Mouse (Mus musculus) limb, embryonic 10.5 days (tissue): Measurements from ENCODE around the gene Scarb1. TPM values are rescaled to one million over a fixed set of nuclear protein-coding genes. Genes with fewer than 3 reads are reported as not detected.

Source experiments
- DNase-seq: peaks from one replicate; pipeline ENCODE4 v3.0.0-alpha.2; 2017; ENCODE audit warnings: low spot score
- H3K27ac ChIP-seq: fragments of 300-500 bp; sonication (generic); 2 replicates; pipeline ENCODE4 v1.5.1; 2016; ENCODE audit warnings: mild to moderate bottlenecking
- H3K27me3 ChIP-seq: fragments of 300-500 bp; sonication (generic); 2 replicates; pipeline ENCODE4 v1.6.1; 2016; ENCODE audit warnings: low read depth, mild to moderate bottlenecking; ENCODE audit not compliant: poor library complexity, severe bottlenecking
- H3K36me3 ChIP-seq: fragments of 300-500 bp; sonication (generic); 2 replicates; pipeline ENCODE4 v1.6.1; 2016; ENCODE audit warnings: mild to moderate bottlenecking, moderate library complexity
- H3K4me1 ChIP-seq: fragments of 300-500 bp; sonication (generic); 2 replicates; pipeline ENCODE4 v1.6.1; 2016
- H3K4me3 ChIP-seq: fragments of 300-500 bp; sonication (generic); 2 replicates; pipeline ENCODE4 v1.5.1; 2016; ENCODE audit warnings: mild to moderate bottlenecking, moderate library complexity
- H3K9me3 ChIP-seq: fragments of 300-500 bp; sonication (generic); replicated peaks from 2 replicates; pipeline ENCODE4 v1.6.1; 2016; ENCODE audit warnings: mild to moderate bottlenecking
- WGBS: fragments of 180-500 bp; shearing (Covaris S2); methylation state at CpG from one replicate; pipeline ENCODE4 v1.1.7; 2016; 5-methylcytosine and 5-hydroxymethylcytosine counted together
- polyA plus RNA-seq: library from polyadenylated mRNA; unstranded; fragments of >200 nt; fragmentation: Nextera tagmentation; extraction: Ambion mirVana; gene quantifications from 2 replicates; pipeline ENCODE4 v1.2.1, GENCODE M21; 2016

Scarb1 gene
- polyA plus RNA-seq, 1 experiment from 2014 or later, result 43.5 TPM

DNA sequence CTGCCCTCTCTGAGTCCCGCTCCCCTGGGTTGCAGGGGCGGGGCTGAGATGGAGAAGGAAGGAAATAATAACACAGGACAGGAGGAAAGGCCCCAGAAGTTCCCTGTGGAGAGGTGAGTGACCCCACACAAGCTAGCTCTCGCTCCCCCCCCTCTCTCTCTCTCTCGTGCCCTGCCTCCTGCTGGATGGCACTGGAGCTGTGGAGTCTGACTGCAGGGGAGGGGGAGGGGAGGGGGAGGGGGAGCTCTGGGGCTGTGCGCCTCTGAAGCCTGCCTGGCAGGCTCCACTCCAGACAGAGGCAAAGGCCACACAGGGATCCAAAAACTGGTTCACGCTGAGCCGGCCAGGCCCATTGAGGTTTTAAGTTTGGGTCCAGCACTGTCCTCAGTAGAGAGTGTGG, 99.3 kb downstream of the Scarb1 start:
- Histone ChIP-seq H3K9me3 (no peaks in the 10 kb centered on the region), H3K4me3 (no peak overlapping the region), H3K27ac (peak overlapping the region; percentile 61), H3K27me3 (peaks cover 15% of the 10 kb centered on the region; the same call in 1 of the 2 replicates), H3K4me1 (peaks cover 52% of the 10 kb centered on the region), H3K36me3 (no peaks in the 10 kb centered on the region)
- 24% methylated on average over 5 of the region's 7 CpGs for WGBS
- DNase-seq, result peak; percentile 51

DNA sequence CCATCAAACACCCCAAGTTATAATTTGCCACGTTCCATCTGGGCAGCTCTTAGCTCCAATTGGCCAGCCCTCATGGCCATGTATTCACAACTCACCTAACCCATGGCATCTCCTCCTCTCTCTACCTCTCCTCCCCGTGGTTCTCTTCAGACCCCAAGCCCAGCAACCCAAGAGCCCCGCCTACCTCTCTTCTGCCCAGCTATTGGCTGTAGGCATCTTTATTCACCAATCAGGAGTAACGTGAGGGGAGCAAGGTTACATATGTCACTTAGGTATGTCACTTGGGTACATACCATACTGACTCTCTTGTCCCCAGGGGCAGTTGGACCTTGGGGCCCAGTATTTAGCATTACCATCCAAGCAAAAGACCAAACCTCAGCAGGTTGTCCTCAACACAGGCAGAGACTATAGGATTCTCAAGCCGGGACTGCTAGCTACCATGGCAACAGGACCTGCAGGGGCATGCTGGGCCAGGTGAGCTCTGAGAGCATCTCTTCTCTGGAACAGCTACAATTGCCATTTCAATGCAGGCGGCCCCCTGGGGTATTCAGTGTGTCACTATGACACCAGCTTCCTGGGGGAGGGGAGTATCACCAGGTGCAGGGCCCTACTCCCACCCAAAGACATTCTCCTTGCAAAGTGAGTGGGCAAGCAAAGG, 100.6 kb downstream of the Scarb1 start:
- Histone ChIP-seq H3K27me3 (0 out of 2 replicates have a peak, but pooled peaks cover 10% of the 10 kb centered on the region), H3K9me3 (no peaks in the 10 kb centered on the region), H3K27ac (no peak overlapping the region), H3K4me1 (peaks cover 42% of the 10 kb centered on the region), H3K4me3 (no peak overlapping the region), H3K36me3 (no peaks in the 10 kb centered on the region)
- WGBS, result 11% methylated on average over 6 of the region's 6 CpGs
- DNase-seq, result no peak

GRCm38 (mm10) chr5:125235874-125236273, 105.0 kb downstream of the Scarb1 start:
- Histone ChIP-seq H3K27me3 (no peaks in the 10 kb centered on the region), H3K9me3 (no peaks in the 10 kb centered on the region), H3K36me3 (no peaks in the 10 kb centered on the region), H3K4me3 (no peak overlapping the region), H3K4me1 (peaks cover 14% of the 10 kb centered on the region), H3K27ac (no peak overlapping the region)
- no peak for DNase-seq
- 47% methylated on average over 6 of the region's 6 CpGs for WGBS

- WGBS, result 90% methylated on average over 3 of the region's 3 CpGs
- no peak overlapping the region for H3K27ac ChIP-seq
- no peak for DNase-seq
These were observed 105.5 kb downstream of the Scarb1 start for GRCm38 (mm10) chr5:125235398-125235797.

GRCm38 (mm10) chr5:125234399-125234798, 106.5 kb downstream of the Scarb1 start:
- no peaks in the 10 kb centered on the region for H3K9me3 ChIP-seq
- no peak overlapping the region for H3K27ac ChIP-seq
- H3K36me3 ChIP-seq, result no peaks in the 10 kb centered on the region
- H3K4me1 ChIP-seq, result peaks cover 8% of the 10 kb centered on the region
- no peak overlapping the region for H3K4me3 ChIP-seq
- 80% methylated on average over 8 of the region's 8 CpGs for WGBS
- no peak for DNase-seq
- no peaks in the 10 kb centered on the region for H3K27me3 ChIP-seq

More at GRCm38 (mm10) chr5:125235398-125235797, 105.5 kb downstream of the Scarb1 start:
- H3K27me3 ChIP-seq, result no peaks in the 10 kb centered on the region
- peaks cover 12% of the 10 kb centered on the region for H3K4me1 ChIP-seq
- H3K9me3 ChIP-seq, result no peaks in the 10 kb centered on the region
- H3K4me3 ChIP-seq, result no peak overlapping the region
- no peaks in the 10 kb centered on the region for H3K36me3 ChIP-seq

DNA sequence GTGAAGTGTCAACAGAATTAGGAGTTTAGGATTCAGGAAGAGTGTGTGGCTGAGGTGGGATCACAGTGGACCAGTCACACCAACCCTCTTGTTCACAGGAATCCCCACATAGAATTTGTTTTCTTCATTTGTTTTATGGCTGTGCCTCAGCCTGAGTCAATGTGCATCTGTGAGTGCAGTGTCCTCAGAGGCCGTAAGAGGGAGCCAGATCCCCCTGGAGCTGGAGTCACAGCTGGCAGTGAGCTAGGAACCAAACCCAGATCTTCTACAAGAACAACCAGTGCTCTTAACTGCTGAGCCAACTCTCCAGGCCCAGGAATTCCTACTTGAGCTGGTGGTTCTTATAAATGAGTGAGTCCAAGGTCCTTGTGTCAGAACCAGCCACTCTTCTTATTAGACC, 107.4 kb downstream of the Scarb1 start:
- Histone ChIP-seq H3K4me3 (no peak overlapping the region), H3K27me3 (no peaks in the 10 kb centered on the region), H3K27ac (no peak overlapping the region), H3K4me1 (peaks cover 8% of the 10 kb centered on the region), H3K36me3 (no peaks in the 10 kb centered on the region), H3K9me3 (no peaks in the 10 kb centered on the region)
- no peak for DNase-seq
- 92% methylated on average over 1 of the region's 1 CpGs for WGBS

DNA sequence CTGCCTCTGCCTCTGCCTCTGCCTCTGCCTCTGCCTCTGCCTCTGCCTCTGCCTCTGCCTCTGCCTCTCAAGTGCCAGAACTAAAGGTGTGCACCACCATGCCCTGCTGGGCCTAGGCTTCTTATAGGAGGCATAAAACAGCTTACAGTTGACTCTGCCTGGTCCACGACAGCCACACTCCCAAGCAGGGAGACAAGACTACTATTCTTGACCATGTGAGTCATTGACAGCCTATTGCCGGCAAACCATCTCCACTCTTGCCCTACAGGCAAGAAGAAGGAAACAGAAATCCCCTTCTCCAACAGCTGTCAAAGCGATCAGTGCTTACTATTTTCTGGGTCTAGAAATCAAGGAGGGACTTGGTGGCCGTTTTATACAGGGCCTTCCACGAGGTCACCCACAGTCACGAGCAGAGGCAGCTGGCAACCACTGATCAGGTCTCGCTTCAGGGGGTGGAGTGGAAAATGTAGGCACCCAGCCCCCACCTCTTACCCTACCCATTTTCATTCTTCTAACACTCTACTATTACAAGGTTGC, 108.4 kb downstream of the Scarb1 start:
- no peaks in the 10 kb centered on the region; the same call in 1 of the 2 replicates for H3K9me3 ChIP-seq
- H3K4me1 ChIP-seq, result peaks cover 3% of the 10 kb centered on the region
- DNase-seq, result no peak
- no peak overlapping the region for H3K27ac ChIP-seq
- H3K36me3 ChIP-seq, result no peaks in the 10 kb centered on the region
- H3K27me3 ChIP-seq, result no peaks in the 10 kb centered on the region
- WGBS, result 91% methylated on average over 7 of the region's 7 CpGs
- H3K4me3 ChIP-seq, result no peak overlapping the region

DNA sequence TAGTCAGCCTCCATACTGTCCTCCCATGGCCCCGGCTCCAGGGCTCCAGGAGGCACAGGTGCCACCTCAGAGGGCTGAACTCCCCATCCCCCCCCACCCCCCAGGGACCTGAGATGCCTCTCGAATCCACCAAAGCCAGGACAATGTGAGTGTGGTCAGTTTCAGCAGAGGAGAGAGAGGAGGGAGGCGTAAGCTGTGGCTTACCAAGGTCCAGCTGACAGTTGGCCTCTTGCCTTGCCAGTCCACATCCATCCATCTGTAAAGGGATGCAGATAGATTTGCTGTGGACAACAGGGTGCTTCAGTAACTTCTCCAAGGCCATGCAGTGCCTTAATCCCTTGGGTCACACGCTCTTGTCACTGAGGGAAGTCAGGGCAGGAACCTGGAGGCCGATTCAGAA, 110.4 kb downstream of the Scarb1 start:
- Histone ChIP-seq H3K27me3 (no peaks in the 10 kb centered on the region), H3K9me3 (no peaks in the 10 kb centered on the region; the same call in 1 of the 2 replicates), H3K36me3 (no peaks in the 10 kb centered on the region), H3K4me1 (peaks cover 10% of the 10 kb centered on the region), H3K27ac (no peak overlapping the region), H3K4me3 (no peak overlapping the region)
- 87% methylated on average over 5 of the region's 5 CpGs for WGBS
- no peak for DNase-seq

GRCm38 (mm10) chr5:125229097-125229496, 111.8 kb downstream of the Scarb1 start:
- 77% methylated on average over 2 of the region's 2 CpGs for WGBS
- Histone ChIP-seq H3K4me3 (no peak overlapping the region), H3K36me3 (no peaks in the 10 kb centered on the region), H3K4me1 (peaks cover 23% of the 10 kb centered on the region), H3K27ac (no peak overlapping the region), H3K9me3 (no peaks in the 10 kb centered on the region; the same call in 1 of the 2 replicates), H3K27me3 (no peaks in the 10 kb centered on the region)
- DNase-seq, result no peak

GRCm38 (mm10) chr5:125227699-125228098, 113.2 kb downstream of the Scarb1 start:
- Histone ChIP-seq H3K27me3 (no peaks in the 10 kb centered on the region), H3K4me1 (peaks cover 30% of the 10 kb centered on the region), H3K27ac (no peak overlapping the region), H3K36me3 (no peaks in the 10 kb centered on the region), H3K9me3 (no peaks in the 10 kb centered on the region; the same call in 1 of the 2 replicates), H3K4me3 (no peak overlapping the region)
- no peak for DNase-seq
- WGBS, result 98% methylated on average over 4 of the region's 4 CpGs

Other genes starting within 250 kb of the Scarb1 start
- gene Ncor2, start 161.9 kb downstream of the Scarb1 start, polyA plus RNA-seq, result 22.4 and 26.8 TPM in 2 replicates
- gene Gm10382, start 48.2 kb upstream of the Scarb1 start, polyA plus RNA-seq, result 0.44 and 0.54 TPM in 2 replicates
- 856 and 992 TPM in 2 replicates for gene Ubc, start 49.1 kb upstream of the Scarb1 start, polyA plus RNA-seq
- gene Dhx37, start 93.0 kb upstream of the Scarb1 start, polyA plus RNA-seq, result 23.5 and 25.5 TPM in 2 replicates
- gene Bri3bp, start 100.5 kb upstream of the Scarb1 start, polyA plus RNA-seq, result 52.1 and 59.0 TPM in 2 replicates
- gene Aacs, start 134.7 kb upstream of the Scarb1 start, polyA plus RNA-seq, result 56.7 and 57.9 TPM in 2 replicates
- gene Tmem132b, start 190.7 kb upstream of the Scarb1 start, polyA plus RNA-seq, result 0.03 TPM in 1 of 2 replicates, not detected in the other